Mouse (Mus musculus) hindbrain, embryonic 11.5 days (tissue): ENCODE results near the gene Gm9918. TPM values are rescaled to one million over a fixed set of nuclear protein-coding genes. Genes with fewer than 3 reads are reported as not detected.

ENCODE experiments used
- ATAC-seq: fragments of 200-750 bp; cut with Nextera tagmentation; 2 replicates; pipeline ENCODE4 v1.8.0; 2017; ENCODE audit warnings: mild to moderate bottlenecking, moderate TSS enrichment, moderate library complexity; ENCODE audit not compliant: low FRiP score
- DNase-seq: peaks from one replicate; pipeline ENCODE4 v3.0.0-alpha.2; 2015; ENCODE audit warnings: low spot score
- H3K27ac ChIP-seq: fragments of 300-500 bp; sonication (generic); 2 replicates; pipeline ENCODE4 v1.5.1; 2014; ENCODE audit warnings: mild to moderate bottlenecking, low read depth, low read length
- H3K27me3 ChIP-seq: fragments of 300-500 bp; sonication (generic); 2 replicates; pipeline ENCODE4 v1.6.1; 2014; ENCODE audit warnings: mild to moderate bottlenecking, low read length, moderate library complexity, mixed read lengths; ENCODE audit not compliant: control insufficient read depth, insufficient read depth
- H3K36me3 ChIP-seq: fragments of 300-500 bp; sonication (generic); 2 replicates; pipeline ENCODE4 v1.6.1; 2014; ENCODE audit warnings: mild to moderate bottlenecking, low read length, moderate library complexity, mixed read lengths; ENCODE audit not compliant: control insufficient read depth, insufficient read depth
- H3K4me1 ChIP-seq: fragments of 300-500 bp; sonication (generic); replicated peaks from 2 replicates; pipeline ENCODE4 v1.6.1; 2014; ENCODE audit warnings: low read length, mixed read lengths; ENCODE audit not compliant: control insufficient read depth, insufficient read depth
- H3K4me2 ChIP-seq: fragments of 300-500 bp; sonication (generic); replicated peaks from 2 replicates; pipeline ENCODE4 v1.6.1; 2014; ENCODE audit warnings: mild to moderate bottlenecking, low read depth, low read length
- H3K4me3 ChIP-seq: fragments of 300-500 bp; sonication (generic); 2 replicates; pipeline ENCODE4 v1.5.1; 2014; ENCODE audit warnings: low read depth, low read length
- H3K9ac ChIP-seq: fragments of 300-500 bp; sonication (generic); 2 replicates; pipeline ENCODE4 v1.6.1; 2014; ENCODE audit warnings: low read depth, low read length
- H3K9me3 ChIP-seq: fragments of 300-500 bp; sonication (generic); 2 replicates; pipeline ENCODE4 v1.6.1; 2016; ENCODE audit warnings: low read length; ENCODE audit not compliant: control insufficient read depth
- WGBS: fragments of 180-500 bp; shearing (Covaris S2); extraction: QIAGEN DNeasy Blood & Tissue Kit; methylation state at CpG from one replicate; pipeline ENCODE4 v1.1.7; 2014; 5-methylcytosine and 5-hydroxymethylcytosine counted together
- polyA plus RNA-seq: library from polyadenylated mRNA; unstranded; fragments of >200 nt; fragmentation: Nextera tagmentation; extraction: Ambion mirVana; gene quantifications from 2 replicates; pipeline ENCODE4 v1.2.1, GENCODE M21; 2014

Gene Gm9918
- polyA plus RNA-seq, 1 experiment from 2014 or later: 0.15 TPM

GRCm38 (mm10) chr15:102249251-102249691 is 21.1 kb upstream of the Gm9918 start:
- Histone ChIP-seq H3K9me3 (no peaks in the 10 kb centered on the region), H3K4me2 (peak overlapping the region; percentile 19), H3K4me3 (no peak overlapping the region), H3K4me1 (peaks cover 11% of the 10 kb centered on the region), H3K27ac (peak overlapping the region; percentile 53), H3K36me3 (no peaks in the 10 kb centered on the region), H3K9ac (peak overlapping the region; percentile 34; the same call in 1 of the 2 replicates), H3K27me3 (peaks cover 51% of the 10 kb centered on the region)
- 3% methylated on average over 13 of the region's 13 CpGs for WGBS
- peak; percentile 50 for DNase-seq
- no peak for ATAC-seq

GRCm38 (mm10) chr15:102249967-102250366 is 20.4 kb upstream of the Gm9918 start:
- H3K9me3 ChIP-seq: no peaks in the 10 kb centered on the region
- H3K27ac ChIP-seq: peak overlapping the region; percentile 53; the same call in 1 of the 2 replicates
- peaks cover 11% of the 10 kb centered on the region for H3K4me1 ChIP-seq
- no peak overlapping the region for H3K4me3 ChIP-seq
- H3K27me3 ChIP-seq: peaks cover 47% of the 10 kb centered on the region
- DNase-seq (no peak), ATAC-seq (no peak)
- WGBS: 44% methylated on average over 9 of the region's 9 CpGs
- H3K4me2 ChIP-seq: no peak overlapping the region
- H3K9ac ChIP-seq: no peak overlapping the region
- no peaks in the 10 kb centered on the region for H3K36me3 ChIP-seq

- Histone ChIP-seq H3K4me2 (no peak overlapping the region), H3K9me3 (no peaks in the 10 kb centered on the region), H3K9ac (no peak overlapping the region), H3K27ac (no peak overlapping the region), H3K27me3 (peaks cover 46% of the 10 kb centered on the region), H3K4me1 (peaks cover 11% of the 10 kb centered on the region), H3K4me3 (no peak overlapping the region), H3K36me3 (no peaks in the 10 kb centered on the region)
- 49% methylated on average over 5 of the region's 5 CpGs for WGBS
- DNase-seq (no peak), ATAC-seq (no peak)
Observed at GRCm38 (mm10) chr15:102250521-102250920, 19.8 kb upstream of the Gm9918 start.

- peaks cover 36% of the 10 kb centered on the region for H3K27me3 ChIP-seq
- H3K36me3 ChIP-seq: no peaks in the 10 kb centered on the region
- no peak overlapping the region for H3K9ac ChIP-seq
- no peak overlapping the region for H3K27ac ChIP-seq
- no peaks in the 10 kb centered on the region for H3K9me3 ChIP-seq
- ATAC-seq: no peak
- 0 out of 2 replicates have a peak overlapping the region, but pooled peaks have one; percentile 49 for H3K4me3 ChIP-seq
- peaks cover 8% of the 10 kb centered on the region for H3K4me1 ChIP-seq
- no peak for DNase-seq
- peak overlapping the region; percentile 25 for H3K4me2 ChIP-seq
- WGBS: 49% methylated on average over 11 of the region's 14 CpGs
Observed at GRCm38 (mm10) chr15:102255547-102256255, 14.7 kb upstream of the Gm9918 start.

- Histone ChIP-seq H3K4me1 (peaks cover 8% of the 10 kb centered on the region), H3K4me2 (peak overlapping the region; percentile 85), H3K36me3 (no peaks in the 10 kb centered on the region), H3K9me3 (no peaks in the 10 kb centered on the region), H3K4me3 (peak overlapping the region; percentile 49), H3K9ac (peak overlapping the region; percentile 66), H3K27me3 (peaks cover 36% of the 10 kb centered on the region), H3K27ac (0 out of 2 replicates have a peak overlapping the region, but pooled peaks have one; percentile 42)
- ATAC-seq (no peak), DNase-seq (peak; percentile 37)
- 10% methylated on average over 18 of the region's 22 CpGs for WGBS
Observed at GRCm38 (mm10) chr15:102256431-102257201, 13.7 kb upstream of the Gm9918 start.

GRCm38 (mm10) chr15:102257202-102258075 is 12.9 kb upstream of the Gm9918 start, which contains the start of gene Rarg:
Gene Rarg (minus strand): TSS chr15:102257517.
- peaks cover 36% of the 10 kb centered on the region for H3K27me3 ChIP-seq
- H3K4me2 ChIP-seq: peak within 1 kb of the TSS; percentile 85
- 0 out of 2 replicates have a peak within 1 kb of the TSS, but pooled peaks have one; percentile 42 for H3K27ac ChIP-seq
- peak within 1 kb of the TSS; percentile 66 for H3K9ac ChIP-seq
- no peaks in the 10 kb centered on the region for H3K9me3 ChIP-seq
- 1% methylated on average over 40 of the region's 46 CpGs for WGBS
- peaks cover 8% of the 10 kb centered on the region for H3K4me1 ChIP-seq
- DNase-seq (peak; percentile 55), ATAC-seq (peak; percentile 33; the same call in 1 of the 2 replicates)
- peak within 1 kb of the TSS; percentile 49 for H3K4me3 ChIP-seq
- no peaks in the 10 kb centered on the region for H3K36me3 ChIP-seq

- ATAC-seq (no peak), DNase-seq (peak; percentile 55)
- Histone ChIP-seq H3K36me3 (no peaks in the 10 kb centered on the region), H3K9me3 (no peaks in the 10 kb centered on the region), H3K4me2 (peak overlapping the region; percentile 85; the same call in 1 of the 2 replicates), H3K27ac (no peak overlapping the region), H3K4me1 (peaks cover 8% of the 10 kb centered on the region), H3K9ac (no peak overlapping the region), H3K27me3 (peaks cover 36% of the 10 kb centered on the region), H3K4me3 (no peak overlapping the region)
- 5% methylated on average over 12 of the region's 12 CpGs for WGBS
Observed at GRCm38 (mm10) chr15:102258076-102258470, 12.3 kb upstream of the Gm9918 start.

- ATAC-seq: no peak
- no peaks in the 10 kb centered on the region for H3K9me3 ChIP-seq
- no peak overlapping the region for H3K9ac ChIP-seq
- H3K4me1 ChIP-seq: peaks cover 8% of the 10 kb centered on the region
- no peaks in the 10 kb centered on the region for H3K36me3 ChIP-seq
- WGBS: 8% methylated on average over 11 of the region's 11 CpGs
- H3K4me3 ChIP-seq: no peak overlapping the region
- peaks cover 36% of the 10 kb centered on the region for H3K27me3 ChIP-seq
- no peak overlapping the region for H3K27ac ChIP-seq
- no peak overlapping the region for H3K4me2 ChIP-seq
- peak; percentile 18 for DNase-seq
Observed at GRCm38 (mm10) chr15:102258581-102259253, 11.6 kb upstream of the Gm9918 start.
